8 mouse cellular contexts compared by ENCODE assay signal in the genomic region with DNA sequence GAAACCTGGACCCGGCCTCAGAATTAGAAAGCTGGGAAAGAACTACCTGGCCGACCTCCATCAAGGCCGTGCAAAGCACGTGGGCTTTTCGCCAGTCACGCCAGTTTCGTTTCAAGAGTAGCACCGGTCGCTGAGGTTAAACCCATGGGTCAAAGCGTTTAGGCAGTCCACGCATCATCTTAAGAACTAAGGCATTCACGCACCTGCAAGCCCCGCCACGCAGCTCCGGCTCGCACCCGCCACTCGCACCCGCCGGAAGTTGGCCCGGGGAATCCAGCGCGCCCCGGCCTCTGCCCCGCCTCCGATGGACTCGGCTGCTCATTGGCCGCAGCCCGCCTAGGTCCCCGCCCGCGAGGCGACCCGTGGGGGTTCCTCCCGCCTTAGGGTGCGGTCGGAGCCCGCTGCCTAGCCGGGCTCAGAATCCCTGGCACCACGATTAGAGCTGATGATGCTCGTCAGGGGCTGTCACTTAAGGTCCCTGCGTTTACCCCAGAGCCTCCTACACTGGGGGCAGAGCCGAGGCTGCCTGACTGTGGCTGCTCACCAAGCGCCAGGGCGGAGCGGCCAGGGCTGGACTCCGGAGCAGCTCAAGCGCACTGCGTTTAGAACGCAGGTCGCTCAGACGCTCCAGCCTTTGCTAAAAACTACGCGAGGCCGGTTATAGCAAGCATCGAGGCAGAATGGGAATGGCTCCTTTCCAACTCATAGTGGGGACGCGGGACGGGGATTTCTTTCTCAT. TPM values are rescaled to one million over a fixed set of nuclear protein-coding genes. Genes with fewer than 3 reads are reported as not detected.
DNase-seq lines count a peak whose midpoint lies in the region; ATAC-seq and TF ChIP-seq lines count a peak whose summit lies in the region.

A gene (minus strand): TSS at position 272 of the 739 bp plus-strand sequence.

- under 1% methylated on average over 59 of the region's 59 CpGs for WGBS in heart, embryonic 12.5 days
- under 1% methylated on average over 59 of the region's 59 CpGs for WGBS in kidney, postnatal 0 days
- under 1% methylated on average over 59 of the region's 59 CpGs for WGBS in liver, embryonic 11.5 days
- WGBS in stomach, embryonic 15.5 days = under 1% methylated on average over 59 of the region's 59 CpGs

- H3K9ac ChIP-seq in heart, embryonic 12.5 days = peak within 1 kb of the TSS; percentile 95
- H3K9ac ChIP-seq in kidney, postnatal 0 days (ENCODE audit: low read depth, low read length) = peak within 1 kb of the TSS; percentile 94
- H3K9ac ChIP-seq in liver, embryonic 11.5 days (ENCODE audit: low read depth, low read length) = peak within 1 kb of the TSS; percentile 96
- H3K9ac ChIP-seq in stomach, embryonic 15.5 days = peak within 1 kb of the TSS; percentile 89

- peaks cover 75% of the 10 kb centered on the region for H3K79me3 ChIP-seq in C2C12 (ENCODE audit: low read depth)

- ATAC-seq in heart, embryonic 12.5 days (ENCODE audit: insufficient number of reproducible peaks, low FRiP score) = peak; percentile 92
- ATAC-seq in kidney, postnatal 0 days (replicated peaks; ENCODE audit: low FRiP score, low read depth) = peak; percentile 87
- peak; percentile 88 for ATAC-seq in liver, embryonic 11.5 days (replicated peaks; ENCODE audit: low FRiP score)
- ATAC-seq in stomach, embryonic 15.5 days (ENCODE audit: insufficient read depth, low FRiP score, low read depth) = peak; percentile 93

- H3K9me3 ChIP-seq in erythroblast, embryonic 14.5 days (ENCODE audit: control insufficient read depth, low read length) = no peaks in the 10 kb centered on the region
- no peaks in the 10 kb centered on the region for H3K9me3 ChIP-seq in heart, embryonic 12.5 days (replicated peaks)
- H3K9me3 ChIP-seq in kidney, postnatal 0 days (replicated peaks; ENCODE audit: low read length) = no peaks in the 10 kb centered on the region
- no peaks in the 10 kb centered on the region for H3K9me3 ChIP-seq in liver, embryonic 11.5 days (ENCODE audit: control insufficient read depth, low read length)
- no peaks in the 10 kb centered on the region for H3K9me3 ChIP-seq in stomach, embryonic 15.5 days

- peak; percentile 95 for DNase-seq in brain, embryonic 14.5 days (ENCODE audit: low read depth)
- peak; percentile 94 for DNase-seq in kidney, postnatal 0 days (ENCODE audit: low spot score)
- DNase-seq in liver, embryonic 11.5 days (ENCODE audit: low spot score) = peak; percentile 95
- peak; percentile 92 for DNase-seq in naive thymus-derived CD4-positive, alpha-beta T cell, adult 2 months (ENCODE audit: low read depth)

- peaks cover 29% of the 10 kb centered on the region for H3K36me3 ChIP-seq in C2C12 (ENCODE audit: control insufficient read depth, insufficient read depth)
- H3K36me3 ChIP-seq in erythroblast, embryonic 14.5 days (ENCODE audit: control insufficient read depth) = peaks cover 47% of the 10 kb centered on the region
- H3K36me3 ChIP-seq in heart, embryonic 12.5 days = peaks cover 23% of the 10 kb centered on the region
- peaks cover 13% of the 10 kb centered on the region for H3K36me3 ChIP-seq in kidney, postnatal 0 days (ENCODE audit: insufficient read depth, low read length)
- peaks cover 20% of the 10 kb centered on the region for H3K36me3 ChIP-seq in liver, embryonic 11.5 days (ENCODE audit: control insufficient read depth, insufficient read depth, low read length)
- H3K36me3 ChIP-seq in stomach, embryonic 15.5 days = peaks cover 7% of the 10 kb centered on the region; the same call in 1 of the 2 replicates

- TF ChIP-seq POLR2A in brain, embryonic 14.5 days (IDR thresholded peaks at IDR 0.05; ENCODE audit: borderline replicate concordance, extremely low read depth, insufficient read depth, insufficient read length, poor library complexity, severe bottlenecking) = peak; percentile 88

- peak within 1 kb of the TSS; percentile 99 for H3K27ac ChIP-seq in heart, embryonic 12.5 days (ENCODE audit: poor library complexity, severe bottlenecking)
- H3K27ac ChIP-seq in kidney, postnatal 0 days = peak within 1 kb of the TSS; percentile 98
- peak within 1 kb of the TSS; percentile 99 for H3K27ac ChIP-seq in liver, embryonic 11.5 days (ENCODE audit: low read depth, low read length)
- H3K27ac ChIP-seq in stomach, embryonic 15.5 days = peak within 1 kb of the TSS; percentile 99

- H3K27me3 ChIP-seq in C2C12 (ENCODE audit: control insufficient read depth, insufficient read depth, insufficient read length) = no peaks in the 10 kb centered on the region
- H3K27me3 ChIP-seq in erythroblast, embryonic 14.5 days (ENCODE audit: control insufficient read depth) = no peaks in the 10 kb centered on the region
- no peaks in the 10 kb centered on the region for H3K27me3 ChIP-seq in heart, embryonic 12.5 days (replicated peaks)
- H3K27me3 ChIP-seq in kidney, postnatal 0 days (ENCODE audit: insufficient read depth, low read length) = no peaks in the 10 kb centered on the region
- no peaks in the 10 kb centered on the region for H3K27me3 ChIP-seq in liver, embryonic 11.5 days (replicated peaks; ENCODE audit: control insufficient read depth, insufficient read depth, low read length)
- no peaks in the 10 kb centered on the region for H3K27me3 ChIP-seq in stomach, embryonic 15.5 days (replicated peaks)

- peaks cover 89% of the 10 kb centered on the region for H3K79me2 ChIP-seq in C2C12 (ENCODE audit: control insufficient read depth, insufficient read depth)

- peak within 1 kb of the TSS; percentile 67 for H3K4me3 ChIP-seq in C2C12 (ENCODE audit: insufficient read depth, poor library complexity, severe bottlenecking)
- peak within 1 kb of the TSS; percentile 85 for H3K4me3 ChIP-seq in erythroblast, embryonic 14.5 days (replicated peaks)
- peak within 1 kb of the TSS; percentile 87 for H3K4me3 ChIP-seq in heart, embryonic 12.5 days
- peak within 1 kb of the TSS; percentile 77 for H3K4me3 ChIP-seq in kidney, postnatal 0 days (replicated peaks; ENCODE audit: low read depth, low read length)
- peak within 1 kb of the TSS; percentile 83 for H3K4me3 ChIP-seq in liver, embryonic 11.5 days (ENCODE audit: low read depth, low read length)
- H3K4me3 ChIP-seq in stomach, embryonic 15.5 days (replicated peaks) = peak within 1 kb of the TSS; percentile 76

- H3K4me1 ChIP-seq in erythroblast, embryonic 14.5 days (ENCODE audit: control insufficient read depth) = peaks cover 42% of the 10 kb centered on the region
- H3K4me1 ChIP-seq in heart, embryonic 12.5 days (replicated peaks) = peaks cover 8% of the 10 kb centered on the region
- 0 out of 2 replicates have a peak, but pooled peaks cover 4% of the 10 kb centered on the region for H3K4me1 ChIP-seq in kidney, postnatal 0 days (replicated peaks; ENCODE audit: insufficient read depth, low read length)
- H3K4me1 ChIP-seq in liver, embryonic 11.5 days (replicated peaks; ENCODE audit: control insufficient read depth, insufficient read depth, low read length) = peaks cover 15% of the 10 kb centered on the region
- H3K4me1 ChIP-seq in stomach, embryonic 15.5 days = peaks cover 3% of the 10 kb centered on the region; the same call in 1 of the 2 replicates

- H3ac ChIP-seq in C2C12 (ENCODE audit: control insufficient read depth, insufficient read length, low read depth) = peak within 1 kb of the TSS; percentile 70

- H3K4me2 ChIP-seq in heart, embryonic 12.5 days = peak within 1 kb of the TSS; percentile 93
- peak within 1 kb of the TSS; percentile 96 for H3K4me2 ChIP-seq in kidney, postnatal 0 days (ENCODE audit: low read length)
- peak within 1 kb of the TSS; percentile 99 for H3K4me2 ChIP-seq in liver, embryonic 11.5 days
- peak within 1 kb of the TSS; percentile 97 for H3K4me2 ChIP-seq in stomach, embryonic 15.5 days

- no peak for TF ChIP-seq CTCF in C2C12 (IDR thresholded peaks at IDR 0.05; ENCODE audit: control insufficient read depth, insufficient read depth, insufficient read length)
- TF ChIP-seq CTCF in brain, embryonic 14.5 days (IDR thresholded peaks at IDR 0.05; ENCODE audit: borderline replicate concordance, extremely low read depth, insufficient read depth, insufficient read length) = no peak
- no peak for TF ChIP-seq CTCF in kidney, postnatal 0 days (IDR thresholded peaks at IDR 0.05; ENCODE audit: low read depth)

TF ChIP-seq in C2C12, 6 proteins besides CTCF, POLR2A, EP300 and RAD21:
- TF ChIP-seq MAX (IDR thresholded peaks at IDR 0.05) = peak; percentile 68
- TF ChIP-seq MYOG (IDR thresholded peaks at IDR 0.05; ENCODE audit: control insufficient read depth, extremely low read depth, insufficient read length) = no peak

RNA-seq across cellular contexts. Expression of the gene that starts here (rescaled TPM):
- polyA plus RNA-seq in C2C12 (2012; fragmentation: generic; extraction: Trizol) = 131 TPM
- 42.7 and 46.1 TPM in 2 replicates for polyA plus RNA-seq in brain, embryonic 14.5 days (2012; rRNA removed)
- polyA plus RNA-seq in erythroblast, embryonic 14.5 days (2012) = 25.0 and 27.4 TPM in 2 replicates
- 87.4 and 90.7 TPM in 2 replicates for polyA plus RNA-seq in heart, embryonic 12.5 days (2016; fragmentation: Nextera tagmentation; extraction: Ambion mirVana)
- polyA plus RNA-seq in kidney, postnatal 0 days (2015; fragmentation: Nextera tagmentation; extraction: Ambion mirVana) = 68.5 and 71.0 TPM in 2 replicates
- polyA plus RNA-seq in liver, embryonic 11.5 days (2014; fragmentation: Nextera tagmentation; extraction: Ambion mirVana) = 227 and 251 TPM in 2 replicates
- polyA plus RNA-seq in stomach, embryonic 15.5 days (2015; fragmentation: Nextera tagmentation; extraction: Ambion mirVana) = 107 and 115 TPM in 2 replicates

Comparison
In these comparisons a context has a peak if more than half of its experiments do, and no peak if none do; other contexts are left out.
1. Peak in every context shown above with its lines: DNase-seq, ATAC-seq, H3K4me3 ChIP-seq and H3K27ac ChIP-seq.